ENCODE assay signal across 8 mouse cellular contexts in the genomic region with DNA sequence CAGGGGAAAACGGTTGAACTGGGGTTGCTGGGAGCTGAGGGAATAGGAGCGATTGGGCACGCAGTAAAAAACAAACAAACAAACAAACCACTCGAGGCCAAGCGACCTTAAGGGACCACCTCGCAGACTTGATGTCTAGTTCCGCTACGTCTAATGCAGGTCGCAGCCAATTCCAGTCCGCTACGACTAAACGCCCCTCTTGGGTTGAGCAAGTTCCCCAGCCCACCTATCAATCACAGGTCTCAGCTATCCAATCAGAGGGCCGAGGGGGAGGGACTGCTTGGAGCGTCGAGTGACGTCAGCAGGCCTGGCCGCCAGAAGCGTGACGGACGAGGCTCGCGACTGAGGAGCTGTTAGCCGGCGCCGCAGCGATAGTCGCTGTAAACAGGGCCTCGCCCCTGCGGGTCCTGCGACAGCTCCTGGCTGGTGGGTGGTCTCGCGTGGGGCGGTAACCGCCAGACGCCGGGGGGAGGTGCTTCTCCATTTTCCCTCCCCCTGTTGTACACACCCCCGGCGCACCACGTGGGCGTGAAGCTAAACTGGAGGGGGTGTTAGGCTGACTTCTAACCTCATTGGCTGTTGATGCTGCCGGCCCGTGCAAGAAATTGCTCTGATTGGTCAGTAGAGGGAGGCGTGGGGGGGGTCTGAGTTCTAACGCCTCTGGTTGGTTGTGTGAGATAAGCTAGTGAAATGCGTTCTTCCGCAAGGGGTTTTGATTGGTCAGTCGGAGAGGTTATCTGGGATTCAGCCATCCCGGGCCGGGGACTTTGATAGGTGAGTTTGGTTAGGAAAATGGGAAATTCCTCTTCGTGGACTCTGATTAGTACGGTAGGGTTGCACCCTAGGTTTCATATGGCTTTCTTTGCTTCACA. TPM values are rescaled to one million over a fixed set of nuclear protein-coding genes. Genes with fewer than 3 reads are reported as not detected.
DNase-seq lines count a peak whose midpoint lies in the region; ATAC-seq lines count a peak whose summit lies in the region.

A gene (minus strand): TSS at position 205 of the 872 bp plus-strand sequence.

- no peaks in the 10 kb centered on the region for H3K9me3 ChIP-seq in forebrain, embryonic 14.5 days (replicated peaks; ENCODE audit: control insufficient read depth, low read length)
- no peaks in the 10 kb centered on the region for H3K9me3 ChIP-seq in neural tube, embryonic 15.5 days (replicated peaks)

- intact Hi-C loops in heart, postnatal 14 days (cut with DNase I): loop anchor here (5.0 kb wide), 1 partner anchor 42 kb away; a partner anchor contains a TSS

- peak within 1 kb of the TSS; percentile 98 for H3K27ac ChIP-seq in forebrain, embryonic 14.5 days (ENCODE audit: low read depth, low read length)
- H3K27ac ChIP-seq in neural tube, embryonic 15.5 days (replicated peaks): peak within 1 kb of the TSS; percentile 99

- H3K4me1 ChIP-seq in forebrain, embryonic 14.5 days (ENCODE audit: control insufficient read depth, insufficient read depth, low read length): peaks cover 6% of the 10 kb centered on the region; the same call in 1 of the 2 replicates
- peaks cover 25% of the 10 kb centered on the region for H3K4me1 ChIP-seq in neural tube, embryonic 15.5 days

- peak within 1 kb of the TSS; percentile 62 for H3K4me3 ChIP-seq in forebrain, embryonic 14.5 days (ENCODE audit: low read depth, low read length)
- H3K4me3 ChIP-seq in neural tube, embryonic 15.5 days (replicated peaks): peak within 1 kb of the TSS; percentile 63

- no peaks in the 10 kb centered on the region for H3K27me3 ChIP-seq in forebrain, embryonic 14.5 days (replicated peaks; ENCODE audit: control insufficient read depth, insufficient read depth, low read length)
- H3K27me3 ChIP-seq in neural tube, embryonic 15.5 days (replicated peaks): no peaks in the 10 kb centered on the region

- under 1% methylated on average over 51 of the region's 51 CpGs for WGBS in forebrain, embryonic 14.5 days
- WGBS in neural tube, embryonic 15.5 days: under 1% methylated on average over 51 of the region's 51 CpGs

- peak; percentile 97 for ATAC-seq in forebrain, embryonic 14.5 days
- ATAC-seq in neural tube, embryonic 15.5 days (ENCODE audit: low FRiP score): peak; percentile 97

- peak within 1 kb of the TSS; percentile 84 for H3K4me2 ChIP-seq in forebrain, embryonic 14.5 days (ENCODE audit: low read length)
- H3K4me2 ChIP-seq in neural tube, embryonic 15.5 days: peak within 1 kb of the TSS; percentile 86

- DNase-seq in ES-CJ7 (ENCODE audit: low read depth, low spot score): peak; percentile 100
- peak; percentile 98 for DNase-seq in cerebellum, adult 11 months
- peak; percentile 99 for DNase-seq in forebrain, embryonic 14.5 days (ENCODE audit: low spot score)
- peak; percentile 95 to 96 for DNase-seq in heart, postnatal 14 days
- peak; percentile 99 for DNase-seq in layer of hippocampus, adult 11-12 months (ENCODE audit: low spot score)
- DNase-seq in lung, adult 18-20 months: peak; percentile 99
- DNase-seq in testis, postnatal 14 days (ENCODE audit: low spot score): peak; percentile 99

- H3K9ac ChIP-seq in forebrain, embryonic 14.5 days (ENCODE audit: low read length): peak within 1 kb of the TSS; percentile 85
- peak within 1 kb of the TSS; percentile 70 for H3K9ac ChIP-seq in neural tube, embryonic 15.5 days (replicated peaks)

- peaks cover 21% of the 10 kb centered on the region for H3K36me3 ChIP-seq in forebrain, embryonic 14.5 days (ENCODE audit: control insufficient read depth, insufficient read depth, low read length)
- H3K36me3 ChIP-seq in neural tube, embryonic 15.5 days: peaks cover 20% of the 10 kb centered on the region

RNA-seq across cellular contexts. Expression of the gene that starts here (rescaled TPM):
- polyA plus RNA-seq in forebrain, embryonic 14.5 days (2014; fragmentation: Nextera tagmentation; extraction: Ambion mirVana): not detected in 2 replicates
- total RNA-seq in heart, postnatal 14 days (2021): under 1 TPM in 1 of 2 experiments, not detected in 1; 0.69 TPM
- 0.46 and 0.75 TPM in 2 replicates for polyA plus RNA-seq in neural tube, embryonic 15.5 days (2015; fragmentation: Nextera tagmentation; extraction: Ambion mirVana)

Comparison
In these comparisons a context has a peak if more than half of its experiments do, and no peak if none do; other contexts are left out.
1. Peak in every context shown above with its lines: DNase-seq, ATAC-seq, H3K4me3 ChIP-seq and H3K27ac ChIP-seq.
2. Peak in DNase-seq, ATAC-seq, H3K4me3 ChIP-seq, H3K27ac ChIP-seq, H3K9ac ChIP-seq and H3K4me2 ChIP-seq in forebrain, embryonic 14.5 days; RNA of the gene not detected or under 1 TPM.
3. Peak in DNase-seq in heart, postnatal 14 days; RNA of the gene not detected or under 1 TPM.
4. Peak in ATAC-seq, H3K4me3 ChIP-seq, H3K27ac ChIP-seq, H3K9ac ChIP-seq and H3K4me2 ChIP-seq in neural tube, embryonic 15.5 days; RNA of the gene not detected or under 1 TPM.